Mouse (Mus musculus): ENCODE measurements around the gene Kank1. TPM values are rescaled to one million over a fixed set of nuclear protein-coding genes. Genes with fewer than 3 reads are reported as not detected.

The Kank1 gene
- total and polyA plus RNA-seq, 2 experiments from 2014 or later: 6.0 to 16.6 TPM

GRCm38 (mm10) chr19:25325113-25326001, 88.6 kb downstream of the Kank1 start:
- WGBS: 64% methylated on average over 9 of the region's 9 CpGs
- Histone ChIP-seq H3K27ac (ENCODE audit: low read depth, low read length) (peak overlapping the region; percentile 19; the same call in 1 of the 2 replicates), H3K9me3 (ENCODE audit: low read length) (no peaks in the 10 kb centered on the region), H3K9ac (replicated peaks; ENCODE audit: low read length, poor library complexity, severe bottlenecking) (no peak overlapping the region), H3K36me3 (ENCODE audit: insufficient read depth, low read length) (no peaks in the 10 kb centered on the region), H3K4me3 (ENCODE audit: low read depth, low read length) (no peak overlapping the region), H3K27me3 (ENCODE audit: insufficient read depth, low read length) (no peaks in the 10 kb centered on the region), H3K4me1 (ENCODE audit: insufficient read depth, low read length) (peaks cover 5% of the 10 kb centered on the region; the same call in 1 of the 2 replicates), H3K4me2 (ENCODE audit: low read depth, low read length, poor library complexity, severe bottlenecking) (no peak overlapping the region)
- no peak for TF ChIP-seq CTCF (IDR thresholded peaks at IDR 0.05)
- DNase-seq (ENCODE audit: low spot score) (peak; percentile 75), ATAC-seq (ENCODE audit: low FRiP score) (no peak; the same call in 1 of the 2 replicates)

DNA sequence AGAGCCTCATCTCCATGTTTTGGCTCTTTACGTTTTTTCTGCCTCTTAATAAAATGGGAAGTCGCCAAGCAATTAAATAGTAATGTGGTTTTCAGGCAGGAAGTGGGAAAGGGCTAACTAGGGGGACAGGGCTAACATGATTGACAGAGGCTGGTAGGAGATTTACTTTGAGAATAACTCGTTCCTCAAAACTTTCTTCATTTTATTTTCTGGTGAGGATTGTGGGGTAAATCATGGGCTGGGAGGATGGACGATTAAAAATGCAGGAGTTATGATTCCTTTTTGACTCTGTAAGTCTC, 89.2 kb downstream of the Kank1 start:
- no peak for ATAC-seq (ENCODE audit: low FRiP score)
- TF ChIP-seq CTCF (IDR thresholded peaks at IDR 0.05): no peak
- Histone ChIP-seq H3K9me3 (ENCODE audit: low read length) (no peaks in the 10 kb centered on the region), H3K4me3 (ENCODE audit: low read depth, low read length) (no peak overlapping the region), H3K9ac (replicated peaks; ENCODE audit: low read length, poor library complexity, severe bottlenecking) (no peak overlapping the region), H3K4me1 (ENCODE audit: insufficient read depth, low read length) (peaks cover 5% of the 10 kb centered on the region; the same call in 1 of the 2 replicates), H3K4me2 (ENCODE audit: low read depth, low read length, poor library complexity, severe bottlenecking) (no peak overlapping the region), H3K36me3 (ENCODE audit: insufficient read depth, low read length) (no peaks in the 10 kb centered on the region), H3K27me3 (ENCODE audit: insufficient read depth, low read length) (no peaks in the 10 kb centered on the region), H3K27ac (ENCODE audit: low read depth, low read length) (no peak overlapping the region)
- DNase-seq (ENCODE audit: low spot score): no peak
- 60% methylated on average over 4 of the region's 4 CpGs for WGBS

GRCm38 (mm10) chr19:25327633-25328032, 90.9 kb downstream of the Kank1 start:
- Histone ChIP-seq H3K27ac (ENCODE audit: low read depth, low read length) (no peak overlapping the region), H3K4me2 (ENCODE audit: low read depth, low read length, poor library complexity, severe bottlenecking) (no peak overlapping the region), H3K9ac (replicated peaks; ENCODE audit: low read length, poor library complexity, severe bottlenecking) (no peak overlapping the region), H3K36me3 (ENCODE audit: insufficient read depth, low read length) (no peaks in the 10 kb centered on the region), H3K4me1 (ENCODE audit: insufficient read depth, low read length) (peaks cover 5% of the 10 kb centered on the region; the same call in 1 of the 2 replicates), H3K9me3 (ENCODE audit: low read length) (no peaks in the 10 kb centered on the region), H3K27me3 (ENCODE audit: insufficient read depth, low read length) (no peaks in the 10 kb centered on the region), H3K4me3 (ENCODE audit: low read depth, low read length) (no peak overlapping the region)
- TF ChIP-seq CTCF (IDR thresholded peaks at IDR 0.05): 0 out of 2 replicates have a peak, but pooled peaks have one; percentile 23
- no peak for ATAC-seq (ENCODE audit: low FRiP score)
- DNase-seq (ENCODE audit: low spot score): no peak
- WGBS: 74% methylated on average over 6 of the region's 6 CpGs

DNA sequence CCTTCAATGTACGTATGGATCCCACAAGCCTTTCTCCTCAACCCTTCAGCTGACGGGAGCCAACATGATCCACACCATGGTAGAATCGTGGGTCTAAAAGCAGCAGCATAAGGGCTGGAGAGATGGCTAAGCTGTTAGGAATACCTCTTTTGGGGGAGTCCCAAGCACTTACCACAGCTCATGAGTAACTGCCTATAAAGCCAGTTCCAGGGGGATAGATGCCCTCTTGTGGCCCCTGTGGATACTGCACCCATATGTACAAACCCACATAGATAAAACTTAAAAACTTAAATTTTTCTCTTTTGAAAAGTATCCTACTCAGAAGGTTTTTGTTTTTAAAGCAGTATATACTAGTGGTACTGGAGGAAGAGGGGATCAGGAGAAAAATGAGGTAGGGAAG, 97.6 kb downstream of the Kank1 start:
- DNase-seq (ENCODE audit: low spot score) (peak; percentile 70), ATAC-seq (ENCODE audit: low FRiP score) (no peak)
- no peak overlapping the region for H3K9ac ChIP-seq (replicated peaks; ENCODE audit: low read length, poor library complexity, severe bottlenecking)
- no peaks in the 10 kb centered on the region for H3K4me1 ChIP-seq (ENCODE audit: insufficient read depth, low read length)
- H3K4me3 ChIP-seq (ENCODE audit: low read depth, low read length): no peak overlapping the region
- H3K9me3 ChIP-seq (ENCODE audit: low read length): no peaks in the 10 kb centered on the region
- H3K27me3 ChIP-seq (ENCODE audit: insufficient read depth, low read length): no peaks in the 10 kb centered on the region
- no peak overlapping the region for H3K27ac ChIP-seq (ENCODE audit: low read depth, low read length)
- H3K4me2 ChIP-seq (ENCODE audit: low read depth, low read length, poor library complexity, severe bottlenecking): no peak overlapping the region
- H3K36me3 ChIP-seq (ENCODE audit: insufficient read depth, low read length): no peaks in the 10 kb centered on the region
- WGBS: 57% methylated on average over 3 of the region's 3 CpGs
- peak; percentile 85 for TF ChIP-seq CTCF (IDR thresholded peaks at IDR 0.05)

DNA sequence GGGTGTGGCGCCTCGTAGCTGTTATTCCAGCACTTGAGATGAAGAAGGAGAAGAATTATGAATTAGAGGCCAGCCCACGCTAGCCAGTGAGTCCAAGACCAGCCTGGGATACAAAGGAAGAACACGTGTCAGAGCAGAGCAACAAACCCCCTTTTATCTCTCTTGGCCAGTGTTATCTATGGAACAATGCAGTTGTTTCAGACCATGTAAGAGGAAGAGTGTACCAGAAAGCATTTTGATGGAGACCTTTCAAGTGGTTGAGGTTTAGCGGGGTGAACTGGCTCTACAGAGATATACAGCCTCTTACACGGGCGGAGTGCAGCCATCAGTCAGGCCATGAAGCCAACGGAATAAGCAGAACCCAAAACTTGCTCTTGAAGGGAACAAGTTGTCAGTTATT, 100.0 kb downstream of the Kank1 start:
- Histone ChIP-seq H3K36me3 (ENCODE audit: insufficient read depth, low read length) (no peaks in the 10 kb centered on the region), H3K4me1 (ENCODE audit: insufficient read depth, low read length) (no peaks in the 10 kb centered on the region), H3K27me3 (ENCODE audit: insufficient read depth, low read length) (no peaks in the 10 kb centered on the region), H3K9me3 (ENCODE audit: low read length) (no peaks in the 10 kb centered on the region), H3K27ac (ENCODE audit: low read depth, low read length) (no peak overlapping the region), H3K9ac (replicated peaks; ENCODE audit: low read length, poor library complexity, severe bottlenecking) (no peak overlapping the region), H3K4me2 (ENCODE audit: low read depth, low read length, poor library complexity, severe bottlenecking) (no peak overlapping the region), H3K4me3 (ENCODE audit: low read depth, low read length) (no peak overlapping the region)
- no peak for ATAC-seq (ENCODE audit: low FRiP score)
- 90% methylated on average over 8 of the region's 8 CpGs for WGBS
- DNase-seq (ENCODE audit: low spot score): no peak
- TF ChIP-seq CTCF (IDR thresholded peaks at IDR 0.05): no peak
